Mouse (Mus musculus) left cerebral cortex, postnatal 4 days (tissue): Measurements from ENCODE around the gene Gimap5. TPM values are rescaled to one million over a fixed set of nuclear protein-coding genes. Genes with fewer than 3 reads are reported as not detected.

Source experiments
- DNase-seq: peaks from one replicate; pipeline ENCODE4 v3.0.0-alpha.2; 2022
- intact Hi-C: fragments of 180-260 bp; cut with DNase I; formaldehyde crosslinking; loops from one replicate; pipeline ENCODE4 v1.15.1; 2025
- total RNA-seq, 2 experiments: library from RNA; stranded (reverse); gene quantifications; 2 replicates each; pipeline ENCODE4 v1.2.3; 2021

The Gimap5 gene
- total RNA-seq: 1 to 10 TPM; 1.4 to 1.5 TPM

DNA sequence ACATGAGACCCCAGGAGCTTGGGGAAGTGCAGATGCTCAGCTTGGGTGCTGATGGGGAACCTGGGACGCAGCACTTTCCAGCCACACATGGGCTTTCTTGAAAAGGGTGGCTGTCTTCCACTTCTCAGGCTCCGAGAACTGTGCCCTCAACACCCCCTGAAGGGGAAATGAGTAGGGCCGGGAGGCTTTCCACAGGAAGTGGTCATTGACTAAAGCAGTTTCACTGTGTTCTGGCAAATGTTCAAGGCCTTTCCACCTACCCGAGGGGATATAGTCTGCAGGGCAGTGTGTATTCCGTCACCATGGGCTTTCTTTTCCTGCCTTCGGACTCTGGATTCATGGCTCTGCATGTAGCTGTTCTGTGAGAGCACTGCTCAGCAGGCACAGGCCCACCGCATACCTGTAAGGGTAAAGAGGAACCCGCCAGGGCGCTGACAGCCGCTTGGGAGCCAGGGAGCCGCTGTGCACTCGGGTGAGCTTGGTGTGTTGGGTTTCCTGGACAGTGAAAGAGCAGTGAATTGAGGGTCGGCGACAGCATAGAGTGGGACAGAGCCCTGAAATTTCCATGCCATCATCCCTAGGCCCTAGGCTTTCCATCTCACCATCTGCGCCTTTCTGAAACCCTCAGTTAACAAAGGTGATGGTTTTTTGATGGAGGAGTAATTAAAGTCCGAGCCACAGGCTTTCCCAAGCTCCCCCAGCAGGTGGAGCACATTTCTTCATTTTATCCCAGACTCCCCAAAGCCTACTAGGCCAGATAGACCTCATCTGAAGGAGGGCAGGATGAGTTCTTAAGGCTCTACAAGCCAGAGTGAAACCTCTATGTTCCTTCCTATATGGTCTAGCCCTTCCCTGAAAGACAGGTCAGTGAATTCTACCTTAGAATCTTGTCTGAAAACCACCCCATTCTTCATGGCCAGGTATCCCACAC, at the start of gene Gimap5:
Gimap5 (plus strand) TSS at position 239 of the 931 bp plus-strand sequence.
- intact Hi-C loops: no loop called here

GRCm38 (mm10) chr6:48696830-48697554, 49.0 kb upstream of the Gimap5 start:
- intact Hi-C loops: no loop called here
- no peak for DNase-seq

More for the DNA sequence above, at the start of gene Gimap5:
- peak; percentile 17 for DNase-seq

- no peak for DNase-seq
- intact Hi-C loops: no loop called here
Observed at GRCm38 (mm10) chr6:48697555-48697930, 48.5 kb upstream of the Gimap5 start.

DNA sequence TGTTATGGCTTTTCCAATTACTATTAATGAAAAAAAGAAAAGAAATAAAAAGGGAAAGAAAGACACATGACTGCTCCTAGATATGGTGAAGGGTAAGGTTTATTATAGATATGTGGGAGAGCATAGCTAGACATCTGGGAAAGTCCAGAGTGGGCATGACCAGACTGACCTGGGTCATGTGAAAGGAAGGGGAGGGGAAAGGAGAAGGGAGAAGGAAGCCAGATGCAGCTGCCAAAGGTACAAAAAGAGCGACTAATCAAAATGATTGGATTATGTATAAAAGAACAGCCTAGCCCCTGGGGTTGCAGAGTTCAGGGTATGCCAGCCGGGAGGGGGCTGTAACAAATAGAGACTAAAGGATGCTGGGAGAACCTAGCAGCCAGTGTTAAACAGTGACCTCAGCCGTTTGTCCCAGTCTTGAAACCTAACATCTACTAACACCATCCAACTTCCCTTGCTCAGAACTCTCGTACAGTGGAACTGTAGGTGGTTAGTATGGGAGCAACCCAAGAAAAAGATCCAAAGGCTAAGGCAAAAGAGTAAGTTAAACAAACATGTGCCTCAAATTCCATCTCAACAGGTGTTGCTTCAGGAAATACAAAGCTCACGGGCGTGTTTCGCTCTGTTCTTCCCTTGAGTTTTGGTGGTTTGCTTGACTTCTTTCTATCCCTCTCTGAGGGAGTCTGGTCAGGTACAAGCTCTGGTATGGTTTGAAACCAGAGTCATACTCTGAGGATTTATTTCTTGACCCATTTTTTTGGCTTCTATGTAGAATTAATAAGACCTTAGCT, 47.7 kb upstream of the Gimap5 start:
- intact Hi-C loops: no loop called here

GRCm38 (mm10) chr6:48698888-48699287, 47.1 kb upstream of the Gimap5 start:
- DNase-seq: no peak
- intact Hi-C loops: no loop called here

More for the DNA sequence above, 47.7 kb upstream of the Gimap5 start:
- DNase-seq: no peak

DNA sequence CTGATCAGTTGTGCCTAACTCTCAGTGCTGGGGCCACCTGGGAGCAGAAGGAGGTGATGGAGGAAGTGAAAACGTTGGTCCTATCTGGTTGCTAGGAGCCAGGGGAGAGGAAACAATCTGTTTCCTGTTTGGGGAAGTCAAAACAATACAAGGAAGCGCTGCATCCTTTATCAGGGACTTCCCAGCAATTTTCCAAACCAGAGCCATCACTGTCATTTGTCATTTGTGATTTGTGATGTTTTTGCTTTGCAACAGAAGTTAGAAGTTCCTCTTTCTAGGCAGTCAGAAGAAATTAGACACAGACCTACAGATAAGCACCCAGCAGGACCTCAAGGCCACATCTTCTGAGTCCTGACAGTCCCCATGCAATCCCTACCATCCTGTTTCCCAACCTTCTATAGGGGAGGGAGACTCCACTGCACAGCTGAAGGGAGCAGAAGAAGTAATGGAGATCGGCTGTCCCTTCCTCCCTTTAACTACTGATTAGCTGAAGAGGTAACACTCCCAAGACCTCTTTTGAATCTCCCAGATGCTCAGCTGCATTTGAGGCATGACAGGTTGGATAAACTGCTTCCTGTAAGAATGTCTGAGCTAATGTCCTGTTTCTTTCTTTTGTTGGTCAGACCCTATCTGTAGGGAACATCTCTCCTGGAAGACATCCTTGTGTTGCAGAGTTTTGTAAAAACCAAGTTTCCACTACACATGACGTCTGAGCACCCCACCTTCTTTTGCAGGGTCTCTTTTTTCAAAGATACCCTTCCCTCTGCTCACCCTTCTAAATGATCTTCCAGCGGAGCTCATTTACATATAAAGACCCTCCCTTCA, 45.5 kb upstream of the Gimap5 start:
- intact Hi-C loops: no loop called here
- DNase-seq: no peak

DNA sequence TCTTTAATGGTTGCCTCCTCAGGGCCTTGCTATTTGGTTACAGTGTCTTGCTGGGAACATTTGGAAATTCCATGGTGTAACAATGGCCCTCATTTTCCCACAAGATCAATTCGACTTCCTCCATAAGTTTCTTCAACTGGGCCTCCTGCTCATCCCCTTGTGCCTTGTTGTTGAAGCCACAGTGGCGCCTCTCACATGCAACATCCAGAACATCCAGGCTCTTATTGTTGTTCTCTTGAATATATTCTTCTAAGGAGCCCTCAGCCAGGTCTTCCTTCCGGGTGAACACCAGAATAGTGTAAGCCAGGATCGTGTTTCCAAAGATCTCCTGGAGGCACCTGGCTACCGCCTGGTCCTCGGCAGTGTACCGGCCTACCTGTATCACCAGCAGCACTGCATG, 43.9 kb upstream of the Gimap5 start:
- intact Hi-C loops: no loop called here
- DNase-seq: no peak

DNA sequence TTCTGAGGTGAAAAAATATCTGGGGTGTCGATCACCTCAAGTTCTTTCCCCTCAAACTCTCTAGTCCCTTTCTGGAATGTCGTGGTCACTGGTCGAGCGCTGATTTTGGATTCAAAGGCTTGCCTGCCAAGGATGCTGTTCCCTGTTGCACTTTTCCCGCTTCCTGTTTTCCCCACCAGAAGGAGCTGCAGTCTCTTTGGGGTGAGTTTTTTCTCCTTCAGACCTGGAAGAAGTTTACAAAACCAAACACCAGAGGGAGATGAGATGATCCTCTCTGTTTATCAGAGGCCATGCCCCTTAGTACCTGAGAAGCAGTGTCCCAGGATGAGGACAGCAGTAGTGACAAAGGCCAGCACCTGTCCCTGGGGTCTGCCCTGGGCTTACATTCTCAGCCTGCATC, 43.4 kb upstream of the Gimap5 start:
- intact Hi-C loops: no loop called here
- no peak for DNase-seq

GRCm38 (mm10) chr6:48704146-48704545, 41.9 kb upstream of the Gimap5 start:
- intact Hi-C loops: no loop called here
- DNase-seq: no peak

DNA sequence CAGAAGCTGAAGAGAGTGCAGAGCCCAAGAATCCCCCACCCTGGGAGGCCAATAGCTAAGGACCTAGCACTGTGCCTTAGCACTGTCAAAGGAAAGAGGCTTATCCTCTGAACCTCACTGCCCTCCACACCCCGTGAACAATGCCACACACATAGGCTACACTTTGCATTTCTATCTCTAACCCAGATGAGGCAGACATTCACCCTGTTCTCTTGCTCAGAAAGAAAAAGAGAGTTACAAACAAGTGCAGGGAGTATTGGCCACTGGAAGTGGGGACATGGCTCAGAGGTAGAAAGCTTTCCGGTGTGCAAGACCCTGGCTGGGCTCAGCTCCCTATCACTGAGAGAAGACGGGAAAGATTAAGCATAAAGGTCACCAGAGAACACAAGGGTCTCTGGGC, 39.9 kb upstream of the Gimap5 start:
- intact Hi-C loops: no loop called here
- DNase-seq: no peak

DNA sequence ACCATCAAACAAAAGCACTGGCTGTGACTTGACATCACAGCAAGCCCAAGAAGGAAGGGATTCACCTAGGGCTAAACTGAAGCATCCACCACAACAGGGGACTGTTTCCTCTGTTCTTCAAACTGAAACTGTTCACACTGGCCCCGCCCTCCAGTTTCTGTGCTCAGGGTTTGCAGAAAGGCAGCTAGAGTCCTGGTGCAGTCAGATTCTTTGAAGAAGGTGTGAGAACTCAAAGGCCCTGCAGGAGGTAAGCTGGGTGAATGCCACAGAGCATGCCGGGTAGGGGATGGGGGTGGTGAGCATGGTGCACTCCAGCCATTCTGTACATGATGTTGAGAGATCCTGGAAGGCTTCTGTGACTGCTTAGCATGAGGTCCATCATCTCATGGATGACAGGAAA, 27.5 kb upstream of the Gimap5 start, which contains the start of the genes Gm28053 and Gimap7:
Gm28053 (plus strand) TSS at position 153 of the 400 bp plus-strand sequence.
Gimap7 (plus strand) TSS at position 167 of the 400 bp plus-strand sequence.
- intact Hi-C loops: no loop called here
- no peak for DNase-seq

DNA sequence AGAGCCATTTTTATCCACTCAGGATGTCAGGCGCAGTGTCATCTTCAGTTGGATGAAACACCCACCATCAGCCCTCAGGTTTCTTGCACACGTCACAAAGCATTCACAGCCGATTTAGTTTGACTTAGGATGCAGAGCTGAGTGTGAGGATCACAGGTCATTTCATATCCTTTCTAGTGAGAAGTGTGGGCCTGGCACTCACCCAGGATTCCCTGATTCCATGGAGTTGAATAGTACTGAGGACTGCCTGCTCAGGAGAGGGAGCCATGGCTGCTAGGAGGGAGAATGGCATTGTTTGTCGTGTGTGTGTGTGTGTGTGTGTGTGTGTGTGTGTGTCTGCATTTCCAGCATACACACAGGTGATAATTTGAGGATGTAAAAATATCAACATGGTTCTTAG, 25.7 kb upstream of the Gimap5 start:
- DNase-seq: no peak
- intact Hi-C loops: no loop called here

DNA sequence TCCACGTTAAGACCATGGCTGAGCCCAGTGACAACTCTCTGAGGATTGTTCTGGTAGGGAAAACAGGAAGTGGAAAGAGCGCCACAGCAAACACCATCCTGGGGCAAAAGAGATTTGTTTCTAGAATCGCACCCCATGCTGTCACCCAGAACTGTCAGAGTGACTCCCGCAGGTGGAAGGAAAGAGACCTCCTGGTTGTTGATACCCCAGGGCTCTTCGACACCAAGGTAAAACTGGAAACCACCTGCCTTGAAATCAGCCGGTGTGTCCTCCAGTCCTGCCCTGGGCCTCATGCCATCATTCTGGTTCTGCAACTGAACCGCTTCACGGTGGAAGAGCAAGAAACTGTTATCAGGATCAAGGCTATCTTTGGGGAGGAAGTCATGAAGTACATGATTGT, 22.5 kb upstream of the Gimap5 start:
- intact Hi-C loops: no loop called here
- DNase-seq: no peak

DNA sequence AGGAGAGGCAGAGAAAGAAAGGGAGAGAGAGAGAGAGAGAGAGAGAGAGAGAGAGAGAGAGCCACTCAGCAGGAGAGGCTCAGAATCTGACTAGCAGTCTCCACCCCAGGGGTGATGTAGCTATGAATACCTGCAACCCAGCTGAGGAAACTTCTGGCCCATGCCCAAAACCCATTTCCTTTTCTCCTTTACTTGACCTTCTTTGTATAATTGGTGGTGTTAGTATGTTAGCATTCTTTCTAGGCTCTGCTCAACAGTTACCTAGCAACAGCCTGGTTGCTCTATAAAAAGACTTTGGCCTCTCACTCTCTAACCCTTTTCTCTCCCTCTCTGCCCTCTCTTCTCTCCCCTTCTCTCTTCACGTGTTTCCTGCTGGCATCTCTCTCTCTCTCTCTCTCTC, 20.5 kb upstream of the Gimap5 start:
- intact Hi-C loops: no loop called here
- DNase-seq: no peak

DNA sequence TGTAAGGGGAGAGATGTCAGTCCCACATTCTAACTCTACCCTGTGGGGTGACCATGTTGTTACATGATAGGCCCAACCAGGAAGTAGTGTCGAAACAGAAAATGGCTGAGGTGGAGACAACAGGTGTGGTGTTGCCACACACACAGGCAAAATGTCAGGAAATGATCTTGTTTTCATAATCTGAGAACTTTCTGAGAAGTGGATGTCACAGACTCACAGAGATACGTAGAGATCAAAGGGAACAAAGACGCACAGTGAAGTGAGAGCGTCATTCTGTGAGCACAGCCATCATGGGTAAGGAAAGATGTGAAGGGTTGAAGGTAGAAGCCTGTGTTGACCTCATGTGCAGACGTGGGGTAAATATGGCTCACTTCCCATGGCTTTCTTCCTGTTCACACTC, 18.2 kb upstream of the Gimap5 start:
- DNase-seq: no peak
- intact Hi-C loops: no loop called here

- no peak for DNase-seq
- intact Hi-C loops: no loop called here
Observed at GRCm38 (mm10) chr6:48732864-48733304, 13.1 kb upstream of the Gimap5 start.

GRCm38 (mm10) chr6:48733660-48734059, 12.3 kb upstream of the Gimap5 start:
- intact Hi-C loops: no loop called here
- DNase-seq: no peak

GRCm38 (mm10) chr6:48737053-48737452, 8.9 kb upstream of the Gimap5 start:
- intact Hi-C loops: no loop called here

GRCm38 (mm10) chr6:48737688-48738087, 8.3 kb upstream of the Gimap5 start:
- DNase-seq: peak; percentile 27
- intact Hi-C loops: no loop called here

More at GRCm38 (mm10) chr6:48737053-48737452, 8.9 kb upstream of the Gimap5 start:
- no peak for DNase-seq
